Mouse (Mus musculus): Measurements from ENCODE around the gene Ctrl.

GRCm38 (mm10) chr8:105957813-105958212, 24.2 kb upstream of the Ctrl start:
- TF ChIP-seq E2F4 (IDR thresholded peaks at IDR 0.05; ENCODE audit: insufficient read depth) (no peak), MAX (IDR thresholded peaks at IDR 0.05; ENCODE audit: low read depth) (no peak), POLR2A (IDR thresholded peaks at IDR 0.05; ENCODE audit: insufficient read length, low read depth) (no peak), POLR2AphosphoS2 (IDR thresholded peaks at IDR 0.05; ENCODE audit: insufficient read length, low read depth) (no peak), TCF12 (IDR thresholded peaks at IDR 0.05; ENCODE audit: insufficient read depth, poor library complexity, severe bottlenecking) (no peak), USF1 (IDR thresholded peaks at IDR 0.05; ENCODE audit: low read depth) (no peak), MYOD1 (IDR thresholded peaks at IDR 0.05; ENCODE audit: control insufficient read depth in 1 of 3, insufficient read length in 2 of 3, low read depth in 2 of 3) (no peak), MYOG (IDR thresholded peaks at IDR 0.05; ENCODE audit: control insufficient read depth in 1 of 3, insufficient read depth in 1 of 3, insufficient read length in 2 of 3, low read depth in 2 of 3) (no peak), TCF3 (IDR thresholded peaks at IDR 0.05; ENCODE audit: insufficient read length, low read depth) (no peak), SRF (IDR thresholded peaks at IDR 0.05; ENCODE audit: control insufficient read depth, insufficient read length, low read depth) (no peak), CEBPB (IDR thresholded peaks at IDR 0.05; ENCODE audit: insufficient read depth, poor library complexity, severe bottlenecking) (no peak), REST (IDR thresholded peaks at IDR 0.05; ENCODE audit: insufficient read depth, insufficient read length) (no peak)
